Mouse (Mus musculus): ENCODE measurements at regions not wholly inside any gene's neighbourhood (a gene's known extent, or its start where the extent isn't known, plus 50 kb on each side); places are given as distances from the start of the nearest gene placed in this dataset.

DNA sequence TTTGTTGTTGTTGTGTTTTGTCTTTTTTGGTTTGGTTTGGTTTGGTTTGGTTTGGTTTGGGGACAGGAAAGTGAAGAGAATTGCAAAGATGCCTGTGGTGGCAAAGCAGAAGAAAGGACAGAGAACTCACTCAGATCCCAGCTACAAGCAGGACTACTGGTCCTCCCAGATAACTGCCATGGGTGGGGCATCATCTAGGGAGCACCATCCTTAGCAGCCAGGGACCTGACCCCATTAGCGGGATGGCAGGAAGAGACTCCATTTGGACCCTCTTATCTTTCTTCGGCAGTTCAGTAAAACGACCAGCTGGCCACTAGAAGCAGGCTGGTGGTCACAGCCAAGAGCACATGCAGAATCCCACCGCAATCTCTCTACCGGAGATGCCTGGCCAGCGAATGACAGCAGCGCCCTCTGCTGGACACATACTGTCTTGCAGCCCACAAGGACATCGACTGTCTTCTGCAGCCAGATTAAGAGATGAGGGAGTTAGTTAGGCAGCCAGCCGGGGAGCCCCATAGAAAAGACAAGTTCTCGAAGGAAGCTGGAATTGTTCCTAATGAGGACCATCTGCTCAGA, 119.8 kb downstream of the Gm9195 start:
- WGBS: 4% methylated on average over 10 of the region's 10 CpGs

DNA sequence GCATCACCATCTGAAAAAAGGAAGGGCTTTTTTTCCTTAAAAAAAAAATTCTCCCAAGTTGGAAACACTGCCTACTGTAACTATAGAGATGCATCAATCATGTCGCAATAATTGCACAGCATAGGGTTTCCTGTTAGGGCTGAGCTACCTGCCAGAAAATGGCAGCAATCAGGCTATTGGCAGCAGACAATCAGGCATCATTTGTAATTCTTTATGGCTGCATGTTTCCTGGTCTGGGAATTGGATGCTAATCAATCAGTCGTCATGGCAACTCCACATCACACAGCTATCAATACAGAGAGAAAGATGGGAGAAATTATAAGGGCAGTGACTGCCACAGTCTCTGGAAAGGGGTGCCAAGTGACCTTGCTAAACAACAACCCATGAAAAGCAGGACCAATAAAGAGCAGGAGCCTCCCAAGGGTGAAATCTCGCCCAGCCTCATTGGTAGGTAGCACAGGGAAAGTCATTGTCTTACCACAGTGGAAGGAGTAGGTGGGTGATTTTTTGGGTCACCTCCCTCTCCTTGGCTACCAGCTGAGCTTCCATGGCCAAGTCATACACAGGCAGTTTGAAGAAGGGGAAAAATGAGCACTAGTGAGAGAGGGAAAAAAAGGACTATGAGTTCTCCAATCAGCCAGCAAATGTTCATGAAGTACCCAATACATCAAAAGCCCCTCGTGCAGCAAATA, 130.7 kb downstream of the Gm9195 start:
- no peaks in the 10 kb centered on the region for H3K4me1 ChIP-seq (ENCODE audit: insufficient read depth, low read length)
- H3K27me3 ChIP-seq (ENCODE audit: insufficient read depth, low read length): no peaks in the 10 kb centered on the region
- H3K36me3 ChIP-seq (ENCODE audit: insufficient read depth, low read length): no peaks in the 10 kb centered on the region
- whole genome bisulfite sequencing: 85% methylated on average over 4 of the region's 4 CpGs
- no peak overlapping the region for H3K4me3 ChIP-seq (ENCODE audit: low read length)
- H3K27ac ChIP-seq (ENCODE audit: low read length): no peak overlapping the region
- no peak for ATAC-seq (ENCODE audit: low FRiP score, low TSS enrichment)
- H3K9ac ChIP-seq (replicated peaks; ENCODE audit: low read length): no peak overlapping the region
- no peaks in the 10 kb centered on the region for H3K9me3 ChIP-seq (ENCODE audit: low read length)
- H3K4me2 ChIP-seq (replicated peaks; ENCODE audit: low read depth, low read length): no peak overlapping the region

More for the DNA sequence above, 119.8 kb downstream of the Gm9195 start:
- no peak overlapping the region for H3K9ac ChIP-seq (replicated peaks; ENCODE audit: low read length)
- H3K4me2 ChIP-seq (replicated peaks; ENCODE audit: low read depth, low read length): peak overlapping the region; percentile 23; the same call in 1 of the 2 replicates
- 0 out of 2 replicates have a peak, but pooled peaks cover 5% of the 10 kb centered on the region for H3K4me1 ChIP-seq (ENCODE audit: insufficient read depth, low read length)
- ATAC-seq (ENCODE audit: low FRiP score, low TSS enrichment): peak; percentile 53; the same call in 1 of the 2 replicates
- H3K27ac ChIP-seq (ENCODE audit: low read length): no peak overlapping the region
- no peaks in the 10 kb centered on the region for H3K36me3 ChIP-seq (ENCODE audit: insufficient read depth, low read length)
- no peaks in the 10 kb centered on the region for H3K9me3 ChIP-seq (ENCODE audit: low read length)
- no peak overlapping the region for H3K4me3 ChIP-seq (ENCODE audit: low read length)
- H3K27me3 ChIP-seq (ENCODE audit: insufficient read depth, low read length): no peaks in the 10 kb centered on the region

DNA sequence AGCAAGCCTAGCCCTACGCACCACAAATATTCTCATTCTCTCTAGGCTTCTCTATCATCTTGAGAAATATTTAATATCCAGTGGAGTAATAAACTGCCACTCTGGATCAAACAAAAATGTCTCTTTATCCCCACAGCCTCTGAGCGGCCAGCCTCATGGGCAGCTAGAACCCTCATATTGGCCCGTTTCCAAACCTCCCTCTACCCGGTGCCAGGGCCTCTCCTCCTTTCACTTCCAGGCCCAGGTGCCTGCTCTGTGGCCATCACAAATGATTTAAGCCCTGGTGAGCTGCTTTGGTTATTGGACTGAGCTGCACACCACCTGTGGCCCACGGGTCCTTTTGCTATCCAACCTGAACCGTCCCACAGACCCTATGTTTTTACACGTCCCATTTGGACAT, 131.5 kb downstream of the Gm9195 start:
- no peak overlapping the region for H3K9ac ChIP-seq (replicated peaks; ENCODE audit: low read length)
- no peaks in the 10 kb centered on the region for H3K4me1 ChIP-seq (ENCODE audit: insufficient read depth, low read length)
- H3K27me3 ChIP-seq (ENCODE audit: insufficient read depth, low read length): no peaks in the 10 kb centered on the region
- H3K27ac ChIP-seq (ENCODE audit: low read length): no peak overlapping the region
- no peaks in the 10 kb centered on the region for H3K9me3 ChIP-seq (ENCODE audit: low read length)
- no peak overlapping the region for H3K4me2 ChIP-seq (replicated peaks; ENCODE audit: low read depth, low read length)
- no peak overlapping the region for H3K4me3 ChIP-seq (ENCODE audit: low read length)
- WGBS: 87% methylated on average over 7 of the region's 7 CpGs
- H3K36me3 ChIP-seq (ENCODE audit: insufficient read depth, low read length): no peaks in the 10 kb centered on the region
- no peak for ATAC-seq (ENCODE audit: low FRiP score, low TSS enrichment)

DNA sequence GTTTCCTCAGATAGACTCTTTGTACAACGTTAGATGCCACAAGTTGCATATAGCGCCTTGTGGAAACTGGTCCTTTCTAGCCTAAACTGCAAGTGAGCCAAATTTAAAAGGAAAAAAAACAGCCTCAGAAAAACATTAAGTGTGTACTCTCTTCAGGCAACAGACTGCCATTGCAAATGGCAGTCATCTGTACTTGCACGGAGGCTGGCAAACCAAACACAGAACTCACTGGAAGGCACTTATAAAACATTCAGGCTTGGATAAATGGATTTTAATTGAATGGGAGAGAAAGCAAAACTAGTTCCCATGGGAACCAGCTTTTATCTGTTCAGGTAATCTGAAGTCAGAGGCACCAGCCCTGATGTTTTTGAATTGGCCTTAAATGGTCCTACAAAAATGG, 133.7 kb downstream of the Gm9195 start:
- no peak overlapping the region for H3K4me3 ChIP-seq (ENCODE audit: low read length)
- no peaks in the 10 kb centered on the region for H3K9me3 ChIP-seq (ENCODE audit: low read length)
- no peaks in the 10 kb centered on the region for H3K36me3 ChIP-seq (ENCODE audit: insufficient read depth, low read length)
- H3K27me3 ChIP-seq (ENCODE audit: insufficient read depth, low read length): no peaks in the 10 kb centered on the region
- no peaks in the 10 kb centered on the region for H3K4me1 ChIP-seq (ENCODE audit: insufficient read depth, low read length)
- H3K4me2 ChIP-seq (replicated peaks; ENCODE audit: low read depth, low read length): no peak overlapping the region
- 90% methylated on average over 3 of the region's 3 CpGs for WGBS
- H3K27ac ChIP-seq (ENCODE audit: low read length): no peak overlapping the region
- ATAC-seq (ENCODE audit: low FRiP score, low TSS enrichment): no peak
- no peak overlapping the region for H3K9ac ChIP-seq (replicated peaks; ENCODE audit: low read length)

DNA sequence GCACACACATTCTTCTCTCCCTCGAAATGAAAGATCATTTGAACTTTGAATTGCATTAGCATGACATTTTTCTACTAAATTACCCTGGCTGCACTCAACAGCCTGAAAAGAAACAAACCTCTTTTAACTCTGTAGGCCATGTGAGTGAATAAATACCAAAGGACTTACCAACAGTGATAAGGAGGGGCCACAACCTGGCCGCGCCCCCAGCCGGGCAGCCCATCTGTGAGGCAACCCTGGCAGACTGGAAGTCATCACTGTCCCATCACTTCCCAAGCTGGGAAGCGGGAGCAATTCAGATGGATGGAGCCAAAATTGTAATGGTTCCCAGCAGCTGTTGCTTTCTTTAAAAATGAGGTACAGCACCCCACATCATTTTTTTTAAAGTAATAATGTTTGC, 149.5 kb downstream of the Gm9195 start:
- Histone ChIP-seq H3K4me3 (ENCODE audit: low read length) (no peak overlapping the region), H3K36me3 (ENCODE audit: insufficient read depth, low read length) (no peaks in the 10 kb centered on the region), H3K9ac (replicated peaks; ENCODE audit: low read length) (no peak overlapping the region), H3K4me1 (ENCODE audit: insufficient read depth, low read length) (no peaks in the 10 kb centered on the region), H3K9me3 (ENCODE audit: low read length) (no peaks in the 10 kb centered on the region), H3K27me3 (ENCODE audit: insufficient read depth, low read length) (no peaks in the 10 kb centered on the region), H3K27ac (ENCODE audit: low read length) (no peak overlapping the region), H3K4me2 (replicated peaks; ENCODE audit: low read depth, low read length) (no peak overlapping the region)
- 60% methylated on average over 5 of the region's 5 CpGs for WGBS
- ATAC-seq (ENCODE audit: low FRiP score, low TSS enrichment): no peak

DNA sequence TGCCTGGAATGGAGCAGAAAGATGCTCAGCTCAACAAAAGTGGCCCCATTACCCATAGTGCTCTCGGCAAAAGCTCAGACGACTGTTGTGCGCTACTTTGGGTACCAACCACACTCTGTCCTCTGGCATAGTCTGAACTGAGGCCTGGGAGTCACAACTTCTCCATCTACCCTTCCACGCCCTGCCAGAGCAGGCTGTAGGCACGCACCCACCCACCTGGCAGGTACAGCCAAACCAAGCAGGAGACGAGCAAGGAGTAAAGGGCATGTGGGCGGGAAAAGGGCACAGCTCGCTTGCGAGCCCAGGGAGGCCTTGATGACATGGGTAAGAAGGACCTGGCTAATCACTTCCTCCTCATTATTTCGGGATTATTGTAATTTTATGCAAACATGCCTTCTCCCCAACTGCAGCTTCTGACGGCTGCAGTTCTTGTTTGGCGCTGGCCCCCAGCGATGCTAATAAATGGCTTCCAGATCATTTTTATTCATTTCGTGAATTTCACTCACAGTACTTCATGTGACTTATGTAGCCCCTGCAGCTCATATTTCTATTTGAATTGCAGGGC, 150.0 kb downstream of the Gm9195 start:
- Histone ChIP-seq H3K9ac (replicated peaks; ENCODE audit: low read length) (no peak overlapping the region), H3K36me3 (ENCODE audit: insufficient read depth, low read length) (no peaks in the 10 kb centered on the region), H3K4me2 (replicated peaks; ENCODE audit: low read depth, low read length) (no peak overlapping the region), H3K4me3 (ENCODE audit: low read length) (no peak overlapping the region), H3K27me3 (ENCODE audit: insufficient read depth, low read length) (no peaks in the 10 kb centered on the region), H3K9me3 (ENCODE audit: low read length) (no peaks in the 10 kb centered on the region), H3K27ac (ENCODE audit: low read length) (no peak overlapping the region), H3K4me1 (ENCODE audit: insufficient read depth, low read length) (no peaks in the 10 kb centered on the region)
- ATAC-seq (ENCODE audit: low FRiP score, low TSS enrichment): no peak
- 66% methylated on average over 14 of the region's 14 CpGs for WGBS

DNA sequence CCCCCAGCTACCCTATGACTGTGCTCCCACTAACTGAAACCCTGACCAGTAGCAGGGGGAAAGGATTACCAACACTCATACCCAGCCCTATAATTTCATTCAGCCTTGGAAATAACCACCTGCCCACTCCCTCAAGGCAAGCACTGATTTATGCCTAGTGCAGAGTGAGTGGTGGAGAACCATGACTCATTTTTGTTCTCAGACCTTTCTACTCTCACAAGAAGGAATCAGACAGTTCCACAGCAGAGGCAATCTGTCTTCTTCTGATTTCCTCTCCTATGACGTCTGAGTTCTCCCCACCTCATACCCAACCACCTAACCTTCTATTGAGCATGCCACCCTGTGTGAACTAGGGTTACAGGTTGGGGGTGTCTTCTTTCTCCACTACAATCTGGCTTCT, 153.6 kb downstream of the Gm9195 start:
- Histone ChIP-seq H3K27ac (ENCODE audit: low read length) (no peak overlapping the region), H3K36me3 (ENCODE audit: insufficient read depth, low read length) (no peaks in the 10 kb centered on the region), H3K4me2 (replicated peaks; ENCODE audit: low read depth, low read length) (no peak overlapping the region), H3K9ac (replicated peaks; ENCODE audit: low read length) (no peak overlapping the region), H3K4me3 (ENCODE audit: low read length) (no peak overlapping the region), H3K4me1 (ENCODE audit: insufficient read depth, low read length) (no peaks in the 10 kb centered on the region), H3K27me3 (ENCODE audit: insufficient read depth, low read length) (no peaks in the 10 kb centered on the region), H3K9me3 (ENCODE audit: low read length) (no peaks in the 10 kb centered on the region)
- ATAC-seq (ENCODE audit: low FRiP score, low TSS enrichment): no peak
- WGBS: 58% methylated on average over 1 of the region's 1 CpGs

DNA sequence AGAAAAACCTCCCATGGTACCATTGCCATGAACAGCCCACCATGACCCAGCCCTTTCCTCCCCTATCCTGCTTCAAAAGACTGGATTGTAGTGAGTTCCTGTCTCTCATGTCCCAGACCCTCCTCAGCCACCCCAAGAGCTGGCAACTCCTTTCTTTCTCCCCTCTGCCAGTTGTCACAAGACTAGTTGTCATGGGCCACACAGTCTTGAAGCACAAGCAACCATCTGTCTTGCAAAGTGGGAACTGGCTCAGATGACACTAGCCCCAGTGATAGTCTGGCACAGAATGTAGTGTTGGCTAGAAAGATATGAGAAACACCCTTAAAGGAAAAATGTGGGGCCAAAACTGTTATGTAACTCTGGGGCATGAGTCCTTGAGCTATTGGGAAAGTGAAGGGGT, 187.8 kb downstream of the Gm9195 start:
- H3K9me3 ChIP-seq (ENCODE audit: low read length): no peaks in the 10 kb centered on the region
- H3K27me3 ChIP-seq (ENCODE audit: insufficient read depth, low read length): no peaks in the 10 kb centered on the region
- no peak overlapping the region for H3K4me3 ChIP-seq (ENCODE audit: low read length)
- H3K27ac ChIP-seq (ENCODE audit: low read length): no peak overlapping the region
- H3K9ac ChIP-seq (replicated peaks; ENCODE audit: low read length): no peak overlapping the region
- H3K4me2 ChIP-seq (replicated peaks; ENCODE audit: low read depth, low read length): no peak overlapping the region
- no peaks in the 10 kb centered on the region for H3K36me3 ChIP-seq (ENCODE audit: insufficient read depth, low read length)
- no peaks in the 10 kb centered on the region for H3K4me1 ChIP-seq (ENCODE audit: insufficient read depth, low read length)
- no peak for ATAC-seq (ENCODE audit: low FRiP score, low TSS enrichment)

DNA sequence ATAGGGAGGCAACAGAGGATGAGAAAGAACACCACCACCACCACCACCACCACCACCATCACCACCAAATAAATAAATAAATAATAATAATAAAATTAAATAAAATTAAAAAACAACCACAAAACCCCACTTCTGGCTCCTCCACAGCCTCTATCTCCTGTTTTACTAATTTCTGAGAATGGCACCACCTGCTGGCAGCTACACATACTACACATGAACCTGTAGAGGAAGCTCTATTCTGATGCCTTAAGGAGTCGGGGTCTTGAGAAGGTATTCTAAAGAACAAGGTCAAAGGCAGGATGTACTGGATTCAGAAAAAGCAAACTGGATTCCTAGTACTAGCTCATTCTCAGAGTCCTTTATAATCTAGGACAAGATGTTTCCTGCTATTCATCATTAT, 191.6 kb downstream of the Gm9195 start:
- Histone ChIP-seq H3K27ac (ENCODE audit: low read length) (no peak overlapping the region), H3K9me3 (ENCODE audit: low read length) (no peaks in the 10 kb centered on the region), H3K9ac (replicated peaks; ENCODE audit: low read length) (no peak overlapping the region), H3K36me3 (ENCODE audit: insufficient read depth, low read length) (no peaks in the 10 kb centered on the region), H3K4me1 (ENCODE audit: insufficient read depth, low read length) (peaks cover 9% of the 10 kb centered on the region; the same call in 1 of the 2 replicates), H3K4me2 (replicated peaks; ENCODE audit: low read depth, low read length) (no peak overlapping the region), H3K4me3 (ENCODE audit: low read length) (no peak overlapping the region), H3K27me3 (ENCODE audit: insufficient read depth, low read length) (no peaks in the 10 kb centered on the region)
- WGBS: 77% methylated on average over 1 of the region's 1 CpGs
- no peak for ATAC-seq (ENCODE audit: low FRiP score, low TSS enrichment)

DNA sequence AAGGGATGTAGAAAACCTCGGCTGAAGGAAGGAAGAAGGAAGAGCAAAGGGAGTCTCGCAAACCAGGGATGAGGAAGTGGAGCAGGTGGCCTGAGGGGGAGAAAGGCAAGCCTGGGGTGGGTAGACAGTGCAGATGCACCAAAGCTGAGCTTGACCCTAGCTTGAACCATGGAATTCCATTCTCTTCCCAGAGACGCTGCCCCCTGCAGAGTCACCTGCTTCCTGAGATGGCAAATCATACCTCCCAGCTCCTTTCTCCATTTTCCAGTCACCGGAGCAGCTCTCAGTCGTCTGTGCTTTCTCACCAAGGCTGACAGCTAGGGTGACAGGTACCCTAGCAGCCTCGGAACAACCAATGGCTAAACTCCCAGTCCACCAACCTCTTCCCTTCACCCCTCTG, 197.0 kb downstream of the Gm9195 start:
- H3K9ac ChIP-seq (replicated peaks; ENCODE audit: low read length): no peak overlapping the region
- H3K36me3 ChIP-seq (ENCODE audit: insufficient read depth, low read length): no peaks in the 10 kb centered on the region
- H3K4me1 ChIP-seq (ENCODE audit: insufficient read depth, low read length): peaks cover 23% of the 10 kb centered on the region; the same call in 1 of the 2 replicates
- H3K4me2 ChIP-seq (replicated peaks; ENCODE audit: low read depth, low read length): no peak overlapping the region
- no peaks in the 10 kb centered on the region for H3K9me3 ChIP-seq (ENCODE audit: low read length)
- 24% methylated on average over 6 of the region's 6 CpGs for WGBS
- H3K4me3 ChIP-seq (ENCODE audit: low read length): no peak overlapping the region
- no peaks in the 10 kb centered on the region for H3K27me3 ChIP-seq (ENCODE audit: insufficient read depth, low read length)
- ATAC-seq (ENCODE audit: low FRiP score, low TSS enrichment): no peak
- H3K27ac ChIP-seq (ENCODE audit: low read length): no peak overlapping the region
